Mouse (Mus musculus) liver, adult 2 months (tissue): ENCODE data around the gene Dgkk. TPM values are rescaled to one million over a fixed set of nuclear protein-coding genes. Genes with fewer than 3 reads are reported as not detected.

Source experiments
- DNase-seq: peaks from one replicate; pipeline ENCODE4 v3.0.0-alpha.2; 2011; ENCODE audit warnings: low read depth, low spot score; ENCODE audit errors: extremely low read depth
- H3K27ac ChIP-seq: fragments of 200-500 bp; replicated peaks from 2 replicates; pipeline ENCODE4 v1.5.1; 2012; ENCODE audit warnings: low read depth, mild to moderate bottlenecking, control low read depth, inconsistent platforms, low read length; ENCODE audit not compliant: insufficient read depth
- H3K27me3 ChIP-seq: fragments of 200-500 bp; 2 replicates; pipeline ENCODE4 v1.6.1; 2012; ENCODE audit warnings: mild to moderate bottlenecking, moderate library complexity, low read length, inconsistent platforms; ENCODE audit not compliant: control insufficient read depth, insufficient read depth
- H3K36me3 ChIP-seq: fragments of 200-500 bp; 2 replicates; pipeline ENCODE4 v1.6.1; 2012; ENCODE audit warnings: low read length, inconsistent platforms; ENCODE audit not compliant: control insufficient read depth, insufficient read depth
- H3K4me1 ChIP-seq: fragments of 200-500 bp; 2 replicates; pipeline ENCODE4 v1.6.1; 2011; ENCODE audit warnings: low read length; ENCODE audit not compliant: control insufficient read depth, insufficient read depth
- H3K4me3 ChIP-seq: fragments of 200-500 bp; 2 replicates; pipeline ENCODE4 v1.5.1; 2011; ENCODE audit warnings: low read depth, mild to moderate bottlenecking, control low read depth, low read length, moderate library complexity; ENCODE audit not compliant: insufficient read depth
- H3K79me2 ChIP-seq: fragments of 200-500 bp; 2 replicates; pipeline ENCODE4 v1.6.1; 2012; ENCODE audit warnings: inconsistent platforms, mild to moderate bottlenecking, low read length, moderate library complexity; ENCODE audit not compliant: control insufficient read depth, insufficient read depth
- H3K9ac ChIP-seq: fragments of 200-500 bp; 2 replicates; pipeline ENCODE4 v1.6.1; 2012; ENCODE audit warnings: low read depth, mild to moderate bottlenecking, control low read depth, inconsistent platforms, low read length
- CTCF ChIP-seq: fragments of 200-500 bp; IDR thresholded peaks from 2 replicates; pipeline ENCODE4 v1.5.1; 2011; ENCODE audit warnings: low read depth, low read length, control low read depth
- POLR2A ChIP-seq: fragments of 200-500 bp; IDR thresholded peaks from 2 replicates; pipeline ENCODE4 v1.6.1; 2011; ENCODE audit warnings: low read length, control low read depth; ENCODE audit not compliant: insufficient read depth; ENCODE audit errors: extremely low read depth
- WGBS: fragments of 180-500 bp; shearing (Covaris S2); methylation state at CpG from one replicate; pipeline ENCODE4 v1.1.7; 2018; 5-methylcytosine and 5-hydroxymethylcytosine counted together
- polyA plus RNA-seq: library from polyadenylated mRNA; depleted of rRNA; stranded (reverse); fragments of >200 nt; gene quantifications from 2 replicates; pipeline ENCODE4 v1.2.3, GENCODE M21; 2012
- total RNA-seq: library from RNA; depleted of rRNA; stranded (reverse); fragments of >200 nt; gene quantifications from 2 replicates; pipeline ENCODE4 v1.2.3, GENCODE M21; 2014

The Dgkk gene
- total and polyA plus RNA-seq, 2 experiments: not detected

DNA sequence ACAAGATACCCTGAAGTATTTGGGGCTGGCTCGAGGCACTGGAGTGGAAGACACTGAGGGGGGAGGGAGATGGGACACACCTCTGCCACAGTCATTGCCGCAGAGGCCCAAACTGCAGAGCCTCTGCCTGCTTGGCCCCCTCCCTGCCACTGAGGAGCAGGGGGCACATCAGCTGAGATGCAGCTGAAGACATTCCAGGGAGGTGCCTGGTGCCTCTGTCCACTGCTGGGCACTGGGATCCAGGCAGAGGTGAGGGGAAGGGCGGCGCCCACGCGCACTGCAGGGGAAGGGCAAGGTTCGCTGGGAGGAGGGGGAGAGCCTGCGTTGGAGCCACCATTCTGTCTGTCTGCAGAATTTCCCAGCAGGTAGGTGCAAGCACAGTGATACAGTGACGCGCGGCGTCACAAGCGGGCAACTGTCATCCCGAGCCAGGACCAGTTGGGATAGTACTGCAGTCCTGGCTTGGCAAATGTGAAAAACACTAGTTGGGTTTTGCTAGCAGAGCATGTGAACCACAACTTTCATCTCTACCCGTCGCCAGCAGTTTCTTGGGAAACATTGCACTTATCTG is 948 bp downstream of the Dgkk start:
- DNase-seq: no peak
- TF ChIP-seq CTCF: no peak
- TF ChIP-seq POLR2A: no peak
- Histone ChIP-seq H3K4me1 (no peaks in the 10 kb centered on the region), H3K4me3 (no peak overlapping the region), H3K9ac (no peak overlapping the region), H3K36me3 (no peaks in the 10 kb centered on the region), H3K79me2 (no peaks in the 10 kb centered on the region), H3K27me3 (peaks cover 7% of the 10 kb centered on the region; the same call in 1 of the 2 replicates), H3K27ac (no peak overlapping the region)
- WGBS: under 1% methylated on average over 16 of the region's 16 CpGs

DNA sequence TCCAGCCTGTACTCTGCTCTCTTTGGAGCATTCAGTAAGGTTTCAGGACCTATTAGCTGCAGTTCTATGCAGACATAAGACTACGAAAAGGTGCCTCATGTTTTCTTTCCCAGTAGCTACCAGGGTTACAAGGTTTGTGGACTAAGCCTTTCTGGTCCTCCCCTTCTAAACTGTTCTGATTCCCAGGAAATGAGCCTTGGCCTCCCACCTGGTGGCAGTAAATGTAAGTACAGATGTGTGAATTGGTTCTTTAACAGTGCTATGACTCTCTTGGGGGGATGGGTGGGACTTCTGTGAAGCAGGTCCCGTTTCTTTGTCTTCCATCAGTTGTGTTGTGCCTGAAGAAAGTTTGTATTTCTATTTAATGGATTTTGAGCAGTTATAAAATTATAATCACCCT is 53.4 kb downstream of the Dgkk start:
- no peaks in the 10 kb centered on the region for H3K4me1 ChIP-seq
- WGBS: 33% methylated on average over 2 of the region's 2 CpGs
- DNase-seq: no peak

DNA sequence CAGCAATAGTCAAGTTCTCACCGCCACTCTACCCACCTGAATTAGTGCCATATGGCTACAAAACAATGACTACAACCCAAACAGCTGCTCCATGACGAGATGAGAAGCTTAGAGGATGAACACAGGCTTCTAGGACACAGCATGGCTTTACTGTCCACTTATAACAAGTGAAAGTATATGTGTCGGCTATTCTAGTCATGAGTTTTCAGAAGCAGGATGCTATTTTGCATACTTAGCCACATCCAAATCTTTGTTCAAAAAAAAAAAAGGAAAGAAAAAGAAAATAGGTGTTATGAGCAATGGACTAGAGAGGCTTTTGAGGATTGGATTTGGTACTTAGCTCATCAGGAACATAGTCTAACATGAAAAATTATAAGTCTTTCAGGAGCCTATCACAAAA is 74.4 kb downstream of the Dgkk start:
- no peak overlapping the region for H3K9ac ChIP-seq
- H3K27me3 ChIP-seq: no peaks in the 10 kb centered on the region
- DNase-seq: no peak
- H3K27ac ChIP-seq: no peak overlapping the region
- no peaks in the 10 kb centered on the region for H3K79me2 ChIP-seq
- 70% methylated on average over 3 of the region's 3 CpGs for WGBS
- no peaks in the 10 kb centered on the region for H3K4me1 ChIP-seq
- no peak for TF ChIP-seq CTCF
- no peak for TF ChIP-seq POLR2A
- H3K36me3 ChIP-seq: no peaks in the 10 kb centered on the region
- no peak overlapping the region for H3K4me3 ChIP-seq

More for the DNA sequence above, 53.4 kb downstream of the Dgkk start:
- H3K36me3 ChIP-seq: no peaks in the 10 kb centered on the region
- H3K27me3 ChIP-seq: no peaks in the 10 kb centered on the region
- H3K79me2 ChIP-seq: no peaks in the 10 kb centered on the region
- TF ChIP-seq POLR2A (no peak), CTCF (no peak)
- no peak overlapping the region for H3K9ac ChIP-seq
- H3K4me3 ChIP-seq: no peak overlapping the region
- no peak overlapping the region for H3K27ac ChIP-seq

DNA sequence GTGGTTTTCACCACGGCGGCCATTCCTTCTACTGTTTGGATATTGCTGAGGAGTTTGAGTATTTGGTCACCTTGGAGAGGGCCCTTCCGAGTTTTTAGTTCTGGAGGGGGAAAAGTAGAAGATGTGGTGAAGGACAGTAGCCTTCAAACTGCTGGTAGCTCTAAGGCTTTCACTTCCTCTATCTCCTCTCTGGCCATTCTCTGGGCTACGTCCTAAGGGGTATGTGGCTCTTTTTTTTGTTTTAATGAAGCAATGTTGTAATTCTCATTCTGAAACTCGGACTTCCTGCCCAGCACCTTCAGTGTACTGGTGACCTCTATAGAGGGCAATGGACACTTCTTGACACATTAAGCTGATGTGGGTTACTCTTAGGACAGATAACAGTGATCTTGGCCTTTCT is 75.0 kb downstream of the Dgkk start:
- no peak overlapping the region for H3K9ac ChIP-seq
- H3K4me3 ChIP-seq: no peak overlapping the region
- DNase-seq: no peak
- 81% methylated on average over 5 of the region's 5 CpGs for WGBS
- TF ChIP-seq CTCF: no peak
- TF ChIP-seq POLR2A: no peak
- H3K27me3 ChIP-seq: no peaks in the 10 kb centered on the region
- H3K79me2 ChIP-seq: no peaks in the 10 kb centered on the region
- H3K27ac ChIP-seq: no peak overlapping the region
- H3K36me3 ChIP-seq: no peaks in the 10 kb centered on the region
- no peaks in the 10 kb centered on the region for H3K4me1 ChIP-seq

DNA sequence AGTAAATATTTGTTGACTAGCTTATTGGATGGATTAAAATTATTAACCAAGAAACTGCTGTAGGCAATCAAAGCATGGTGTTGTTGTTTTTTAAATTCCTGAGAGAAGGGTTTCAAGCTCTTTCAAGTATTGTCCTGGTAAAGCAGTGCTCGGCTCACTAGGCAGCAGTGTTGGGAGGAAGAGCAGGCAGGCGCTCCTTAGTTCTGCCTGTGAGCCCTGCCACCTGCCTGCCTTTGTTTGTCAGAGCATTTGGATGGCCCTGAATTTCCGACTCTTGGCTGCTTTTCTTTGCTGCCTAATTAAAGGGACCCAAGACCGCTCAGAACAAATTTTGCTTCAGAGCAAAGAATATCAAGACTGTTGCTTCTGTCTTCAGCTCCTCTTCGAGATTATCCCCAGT is 114.8 kb downstream of the Dgkk start:
- DNase-seq: no peak
- Histone ChIP-seq H3K9ac (no peak overlapping the region), H3K4me3 (no peak overlapping the region), H3K36me3 (no peaks in the 10 kb centered on the region), H3K27ac (no peak overlapping the region), H3K79me2 (no peaks in the 10 kb centered on the region), H3K27me3 (no peaks in the 10 kb centered on the region), H3K4me1 (no peaks in the 10 kb centered on the region)
- 17% methylated on average over 4 of the region's 5 CpGs for WGBS
- TF ChIP-seq POLR2A (no peak), CTCF (no peak)

DNA sequence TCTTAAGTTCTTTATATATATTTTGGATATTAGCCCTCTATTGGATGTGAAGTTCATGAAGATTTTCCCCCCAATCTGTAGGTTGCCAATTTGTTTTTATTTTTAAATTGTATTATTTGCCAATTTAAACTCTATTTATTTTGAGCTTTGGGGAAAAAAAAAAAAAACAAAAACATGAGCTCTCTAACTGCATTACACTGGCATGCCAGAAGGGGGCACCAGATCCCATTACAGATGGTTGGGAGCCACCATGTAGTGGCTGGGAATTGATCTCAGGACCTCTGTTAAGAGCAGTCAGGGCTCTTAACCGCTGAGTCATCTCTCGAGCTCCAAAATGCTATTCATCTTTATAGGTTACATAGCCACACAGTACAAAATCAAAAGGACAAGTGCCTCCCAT is 131.9 kb downstream of the Dgkk start:
- Histone ChIP-seq H3K79me2 (no peaks in the 10 kb centered on the region), H3K36me3 (no peaks in the 10 kb centered on the region), H3K9ac (no peak overlapping the region), H3K27ac (no peak overlapping the region), H3K27me3 (no peaks in the 10 kb centered on the region), H3K4me1 (no peaks in the 10 kb centered on the region), H3K4me3 (no peak overlapping the region)
- WGBS: 96% methylated on average over 2 of the region's 2 CpGs
- DNase-seq: no peak
- TF ChIP-seq POLR2A: no peak
- TF ChIP-seq CTCF: peak; percentile 13; the same call in 1 of the 2 replicates
